9 mouse cellular contexts compared by ENCODE assay signal in the genomic region with DNA sequence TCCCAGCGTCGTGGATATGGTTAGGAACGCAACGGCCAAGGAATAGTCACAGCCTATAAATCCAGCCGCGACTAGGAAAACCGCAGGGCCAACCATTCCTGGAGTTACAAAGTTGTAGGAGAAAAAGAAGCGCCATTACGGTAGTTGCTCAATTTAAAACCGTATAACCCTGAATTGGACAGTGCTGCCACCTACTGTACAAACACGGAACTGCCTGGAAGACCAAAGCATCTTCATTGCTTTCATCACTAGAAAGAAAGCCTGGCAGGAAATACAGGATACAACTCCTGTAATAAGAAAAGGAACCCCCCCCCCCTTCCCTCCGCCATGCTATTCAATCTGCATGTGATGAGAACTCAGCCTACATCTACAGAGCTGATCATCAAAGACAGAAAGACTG. TPM values are rescaled to one million over a fixed set of nuclear protein-coding genes. Genes with fewer than 3 reads are reported as not detected.
DNase-seq lines count a peak whose midpoint lies in the region; ATAC-seq lines count a peak whose summit lies in the region.
"Had no signal": no experiment of that assay in that cellular context is flagged by ENCODE, and none has a peak within 500 bp of the region (broad histone marks: within the 10 kb centered on the region; RNA-seq: fewer than 3 reads in every experiment).

No protein-coding gene starts in this region.

- no peak overlapping the region for H3K4me2 ChIP-seq in liver, embryonic 12.5 days
- no peak overlapping the region for H3K4me2 ChIP-seq in kidney, embryonic 14.5 days (replicated peaks; ENCODE audit: low read depth, low read length)
- H3K4me2 ChIP-seq in liver, embryonic 13.5 days = no peak overlapping the region; the same call in 1 of the 2 replicates
- no peak overlapping the region for H3K4me2 ChIP-seq in neural tube, embryonic 15.5 days
- H3K4me2 ChIP-seq: embryonic facial prominence, embryonic 15.5 days had no signal

- no peaks in the 10 kb centered on the region for H3K9me3 ChIP-seq in liver, embryonic 12.5 days (replicated peaks)
- no peaks in the 10 kb centered on the region for H3K9me3 ChIP-seq in kidney, embryonic 14.5 days (ENCODE audit: control insufficient read depth, low read length)
- no peaks in the 10 kb centered on the region for H3K9me3 ChIP-seq in liver, embryonic 13.5 days (replicated peaks)
- H3K9me3 ChIP-seq in neural tube, embryonic 15.5 days (replicated peaks) = no peaks in the 10 kb centered on the region
- H3K9me3 ChIP-seq: embryonic facial prominence, embryonic 15.5 days had no signal

- no peaks in the 10 kb centered on the region; the same call in 1 of the 2 replicates for H3K36me3 ChIP-seq in liver, embryonic 12.5 days
- H3K36me3 ChIP-seq in kidney, embryonic 14.5 days (ENCODE audit: control insufficient read depth, insufficient read depth, low read length) = peaks cover 4% of the 10 kb centered on the region; the same call in 1 of the 2 replicates
- no peaks in the 10 kb centered on the region for H3K36me3 ChIP-seq in liver, embryonic 13.5 days
- peaks cover 19% of the 10 kb centered on the region for H3K36me3 ChIP-seq in neural tube, embryonic 15.5 days

- H3K9ac ChIP-seq in liver, embryonic 12.5 days = no peak overlapping the region
- H3K9ac ChIP-seq in kidney, embryonic 14.5 days (ENCODE audit: low read depth, low read length) = no peak overlapping the region
- no peak overlapping the region for H3K9ac ChIP-seq in liver, embryonic 13.5 days
- no peak overlapping the region for H3K9ac ChIP-seq in neural tube, embryonic 15.5 days (replicated peaks)
- H3K9ac ChIP-seq: embryonic facial prominence, embryonic 15.5 days had no signal

- H3K4me3 ChIP-seq in liver, embryonic 12.5 days = no peak overlapping the region
- H3K4me3 ChIP-seq in kidney, embryonic 14.5 days (ENCODE audit: low read length) = no peak overlapping the region
- H3K4me3 ChIP-seq in liver, embryonic 13.5 days (replicated peaks) = no peak overlapping the region
- H3K4me3 ChIP-seq in neural tube, embryonic 15.5 days (replicated peaks) = no peak overlapping the region
- H3K4me3 ChIP-seq: embryonic facial prominence, embryonic 15.5 days had no signal

- no peak for ATAC-seq in liver, embryonic 12.5 days
- ATAC-seq in kidney, embryonic 14.5 days (ENCODE audit: low FRiP score, low TSS enrichment) = peak; percentile 24; the same call in 1 of the 2 replicates
- no peak for ATAC-seq in liver, embryonic 13.5 days (ENCODE audit: low read depth)
- peak; percentile 53; the same call in 1 of the 2 replicates for ATAC-seq in neural tube, embryonic 15.5 days (ENCODE audit: low FRiP score)

- no peak overlapping the region for H3K27ac ChIP-seq in liver, embryonic 12.5 days
- H3K27ac ChIP-seq in kidney, embryonic 14.5 days (ENCODE audit: low read depth, low read length) = no peak overlapping the region
- H3K27ac ChIP-seq in liver, embryonic 13.5 days = no peak overlapping the region
- H3K27ac ChIP-seq in neural tube, embryonic 15.5 days (replicated peaks) = no peak overlapping the region
- H3K27ac ChIP-seq: embryonic facial prominence, embryonic 15.5 days had no signal

- DNase-seq in liver = peak; percentile 79
- DNase-seq in cerebellum, postnatal 10 days = peak; percentile 88 to 93
- peak; percentile 44 to 55 for DNase-seq in gastrocnemius, adult 8-10 months (ENCODE audit: low spot score in 2 of 2)
- peak; percentile 29 for DNase-seq in liver, embryonic 13.5 days
- DNase-seq in thymus, adult 18-20 months = peak; percentile 21 to 41

- H3K4me1 ChIP-seq in liver, embryonic 12.5 days = 0 out of 2 replicates have a peak, but pooled peaks cover under 1% of the 10 kb centered on the region
- no peaks in the 10 kb centered on the region for H3K4me1 ChIP-seq in kidney, embryonic 14.5 days (ENCODE audit: control insufficient read depth, insufficient read depth, low read length)
- H3K4me1 ChIP-seq in liver, embryonic 13.5 days (replicated peaks) = peaks cover under 1% of the 10 kb centered on the region; the same call in 1 of the 2 replicates
- H3K4me1 ChIP-seq in neural tube, embryonic 15.5 days = no peaks in the 10 kb centered on the region
- H3K4me1 ChIP-seq: embryonic facial prominence, embryonic 15.5 days had no signal

- H3K27me3 ChIP-seq in liver, embryonic 12.5 days (replicated peaks) = no peaks in the 10 kb centered on the region
- no peaks in the 10 kb centered on the region for H3K27me3 ChIP-seq in kidney, embryonic 14.5 days (ENCODE audit: control insufficient read depth, insufficient read depth, low read length)
- no peaks in the 10 kb centered on the region for H3K27me3 ChIP-seq in liver, embryonic 13.5 days
- no peaks in the 10 kb centered on the region for H3K27me3 ChIP-seq in neural tube, embryonic 15.5 days (replicated peaks)
- H3K27me3 ChIP-seq: embryonic facial prominence, embryonic 15.5 days had no signal

- 29% methylated on average over 12 of the region's 12 CpGs for WGBS in liver, embryonic 12.5 days (ENCODE audit: insufficient replicate concordance)
- WGBS in kidney, embryonic 14.5 days = 36% methylated on average over 12 of the region's 12 CpGs
- 28% methylated on average over 12 of the region's 12 CpGs for WGBS in liver, embryonic 13.5 days (ENCODE audit: insufficient replicate concordance)
- 44% methylated on average over 12 of the region's 12 CpGs for WGBS in neural tube, embryonic 15.5 days

RNA-seq across cellular contexts. Expression of gene Slc17a5, which starts 34.9 kb away (rescaled TPM):
- 5.6 and 6.0 TPM in 2 replicates for polyA plus RNA-seq in liver, embryonic 12.5 days (2016; fragmentation: Nextera tagmentation; extraction: Ambion mirVana)
- 1 to 10 TPM; 2.2 to 2.8 (median 2.7) TPM for total RNA-seq in gastrocnemius, adult 8-10 months (2022)
- 9.9 and 16.9 TPM in 2 replicates for polyA plus RNA-seq in kidney, embryonic 14.5 days (2014; fragmentation: Nextera tagmentation; extraction: Ambion mirVana)
- 4.5 and 5.6 TPM in 2 replicates for polyA plus RNA-seq in liver, embryonic 13.5 days (2015; fragmentation: Nextera tagmentation; extraction: Ambion mirVana)
- 15.2 and 17.0 TPM in 2 replicates for polyA plus RNA-seq in neural tube, embryonic 15.5 days (2015; fragmentation: Nextera tagmentation; extraction: Ambion mirVana)

Comparison
In these comparisons a context has a peak if more than half of its experiments do, and no peak if none do; other contexts are left out.
1. DNase-seq: peak in every context shown above with its lines; median percentile 90 in cerebellum, postnatal 10 days; 79 in liver; 50 in gastrocnemius, adult 8-10 months; 31 in thymus, adult 18-20 months; 29 in liver, embryonic 13.5 days.
2. ATAC-seq: peak in kidney, embryonic 14.5 days (single experiment) and neural tube, embryonic 15.5 days (single experiment); none in liver, embryonic 12.5 days (single experiment) and liver, embryonic 13.5 days (single experiment).